Mouse (Mus musculus): Measurements from ENCODE around the gene Nptx2. TPM values are rescaled to one million over a fixed set of nuclear protein-coding genes. Genes with fewer than 3 reads are reported as not detected.

The Nptx2 gene
- polyA plus RNA-seq, 2 experiments: 1.6 to 3.8 TPM

DNA sequence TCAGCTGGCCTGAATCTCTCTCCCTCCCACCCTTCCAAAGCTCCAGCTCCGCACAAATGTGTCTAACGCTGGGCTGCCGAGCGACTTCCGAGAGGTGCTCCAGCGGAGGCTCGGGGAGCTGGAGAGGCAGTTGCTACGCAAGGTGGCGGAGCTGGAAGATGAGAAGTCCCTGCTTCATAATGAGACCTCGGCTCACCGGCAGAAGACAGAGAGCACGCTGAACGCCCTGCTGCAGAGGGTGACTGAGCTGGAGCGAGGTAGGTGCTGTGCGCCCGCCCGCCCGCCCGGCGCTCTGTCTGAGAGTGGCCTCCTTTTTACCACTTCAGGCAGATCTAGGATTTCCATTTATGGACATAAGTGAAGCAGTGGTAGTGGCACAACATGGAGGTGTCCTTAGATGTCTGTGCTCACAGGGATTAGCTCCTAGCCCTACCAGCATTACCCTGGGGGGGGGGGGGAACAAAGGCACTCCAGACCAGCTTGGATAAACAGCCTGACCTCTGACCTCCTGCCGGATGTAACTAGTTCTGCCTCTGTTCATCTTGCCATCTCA is 2.5 kb downstream of the Nptx2 start:
- no peak for DNase-seq (ENCODE audit: low spot score)
- peak overlapping the region; percentile 45 for H3K4me2 ChIP-seq (replicated peaks; ENCODE audit: low read depth, low read length, severe bottlenecking)
- WGBS: 3% methylated on average over 21 of the region's 21 CpGs
- ATAC-seq (ENCODE audit: low FRiP score, low read depth): no peak
- no peaks in the 10 kb centered on the region for H3K9me3 ChIP-seq (ENCODE audit: control insufficient read depth, low read length)
- no peaks in the 10 kb centered on the region for H3K4me1 ChIP-seq (ENCODE audit: control insufficient read depth, insufficient read depth, low read length)
- peaks cover 53% of the 10 kb centered on the region for H3K27me3 ChIP-seq (ENCODE audit: control insufficient read depth, insufficient read depth, low read length)
- no peak overlapping the region for H3K27ac ChIP-seq (replicated peaks; ENCODE audit: low read depth, low read length)
- no peaks in the 10 kb centered on the region for H3K36me3 ChIP-seq (ENCODE audit: control insufficient read depth, insufficient read depth, low read length)
- H3K4me3 ChIP-seq (replicated peaks; ENCODE audit: low read length): peak overlapping the region; percentile 26
- no peak overlapping the region for H3K9ac ChIP-seq (ENCODE audit: low read depth, low read length, severe bottlenecking)
- TF ChIP-seq POLR2A (IDR thresholded peaks at IDR 0.05; ENCODE audit: borderline replicate concordance, extremely low read depth, insufficient read depth, insufficient read length): no peak

DNA sequence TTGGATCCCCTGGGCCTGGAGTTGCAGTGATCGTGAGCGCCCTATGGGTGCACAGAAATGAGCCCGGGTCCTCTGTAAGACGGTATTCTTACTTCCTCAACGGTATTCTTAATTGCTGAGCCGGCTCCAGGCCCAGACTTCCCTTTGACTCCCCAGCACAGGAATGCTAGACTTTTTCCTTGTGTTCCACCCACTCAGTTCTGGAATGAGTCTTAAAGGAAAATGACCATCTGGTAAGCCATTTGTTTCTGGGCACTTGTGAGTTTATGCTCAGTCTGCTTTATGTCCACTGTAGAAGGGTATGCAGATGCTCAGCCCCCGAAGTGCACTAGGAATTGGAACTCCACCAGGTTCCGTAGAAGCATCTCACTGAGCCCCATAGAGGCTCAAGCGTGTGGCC is 4.3 kb downstream of the Nptx2 start:
- DNase-seq (ENCODE audit: low spot score) (no peak), ATAC-seq (ENCODE audit: low FRiP score, low read depth) (no peak)

DNA sequence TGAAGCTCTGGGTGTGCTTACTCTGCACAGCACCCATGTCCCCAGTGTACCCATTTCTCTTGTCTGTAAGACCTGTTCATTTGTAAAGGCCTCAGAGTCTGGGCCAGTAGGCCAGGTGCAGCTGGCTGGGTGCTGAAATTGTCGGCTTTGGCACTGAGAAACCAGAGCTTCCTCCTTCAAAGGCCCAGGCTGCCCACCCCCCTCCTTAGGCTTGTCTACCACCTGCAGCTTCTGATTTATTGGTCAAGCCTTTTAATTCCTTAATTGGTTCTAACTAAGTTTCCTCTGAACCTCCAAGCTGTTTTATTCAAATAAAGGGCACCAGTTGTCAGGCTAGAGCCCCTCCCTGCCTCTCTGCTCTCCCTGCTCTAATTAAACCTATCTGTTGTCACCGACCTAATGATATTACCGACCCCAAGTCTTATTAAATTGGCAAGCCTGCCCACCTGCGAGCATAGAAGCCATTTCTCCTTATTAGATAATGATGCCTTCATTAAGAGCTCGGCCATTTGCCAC is 5.0 kb downstream of the Nptx2 start:
- WGBS: 15% methylated on average over 5 of the region's 5 CpGs
- Histone ChIP-seq H3K9ac (ENCODE audit: low read depth, low read length, severe bottlenecking) (no peak overlapping the region), H3K27me3 (ENCODE audit: control insufficient read depth, insufficient read depth, low read length) (peaks cover 37% of the 10 kb centered on the region), H3K36me3 (ENCODE audit: control insufficient read depth, insufficient read depth, low read length) (no peaks in the 10 kb centered on the region), H3K27ac (replicated peaks; ENCODE audit: low read depth, low read length) (no peak overlapping the region), H3K9me3 (ENCODE audit: control insufficient read depth, low read length) (no peaks in the 10 kb centered on the region), H3K4me2 (replicated peaks; ENCODE audit: low read depth, low read length, severe bottlenecking) (no peak overlapping the region), H3K4me1 (ENCODE audit: control insufficient read depth, insufficient read depth, low read length) (no peaks in the 10 kb centered on the region), H3K4me3 (replicated peaks; ENCODE audit: low read length) (no peak overlapping the region)
- DNase-seq (ENCODE audit: low spot score): no peak
- no peak for TF ChIP-seq POLR2A (IDR thresholded peaks at IDR 0.05; ENCODE audit: borderline replicate concordance, extremely low read depth, insufficient read depth, insufficient read length)
- no peak for ATAC-seq (ENCODE audit: low FRiP score, low read depth)

More for the DNA sequence above, 4.3 kb downstream of the Nptx2 start:
- Histone ChIP-seq H3K4me3 (replicated peaks; ENCODE audit: low read length) (no peak overlapping the region), H3K9me3 (ENCODE audit: control insufficient read depth, low read length) (no peaks in the 10 kb centered on the region), H3K27me3 (ENCODE audit: control insufficient read depth, insufficient read depth, low read length) (peaks cover 44% of the 10 kb centered on the region), H3K36me3 (ENCODE audit: control insufficient read depth, insufficient read depth, low read length) (no peaks in the 10 kb centered on the region), H3K9ac (ENCODE audit: low read depth, low read length, severe bottlenecking) (no peak overlapping the region), H3K4me1 (ENCODE audit: control insufficient read depth, insufficient read depth, low read length) (no peaks in the 10 kb centered on the region), H3K27ac (replicated peaks; ENCODE audit: low read depth, low read length) (no peak overlapping the region), H3K4me2 (replicated peaks; ENCODE audit: low read depth, low read length, severe bottlenecking) (no peak overlapping the region)
- TF ChIP-seq POLR2A (IDR thresholded peaks at IDR 0.05; ENCODE audit: borderline replicate concordance, extremely low read depth, insufficient read depth, insufficient read length): no peak
- 50% methylated on average over 9 of the region's 9 CpGs for WGBS

DNA sequence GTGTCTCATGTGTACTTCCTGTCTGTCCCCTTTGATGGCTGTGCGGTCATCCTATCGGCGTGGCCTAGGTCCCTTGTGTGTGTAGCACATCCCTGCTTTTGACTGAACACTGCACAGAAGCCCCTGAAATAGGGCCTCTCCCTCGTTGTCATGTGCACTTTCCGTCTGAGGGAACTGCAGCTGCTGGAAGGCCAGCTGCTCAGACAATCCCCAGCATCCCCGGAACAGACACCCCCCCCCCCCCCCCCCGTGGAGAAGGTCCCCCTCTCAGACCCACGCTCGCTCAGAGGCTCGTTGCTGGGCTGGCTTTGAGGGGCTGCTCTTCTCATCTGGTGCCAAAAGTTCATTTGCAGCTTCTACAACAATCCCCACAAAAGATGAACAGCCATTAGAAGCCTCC is 11.0 kb downstream of the Nptx2 start:
- H3K4me2 ChIP-seq (replicated peaks; ENCODE audit: low read depth, low read length, severe bottlenecking): no peak overlapping the region
- peak; percentile 28 for DNase-seq (ENCODE audit: low spot score)
- no peak overlapping the region for H3K27ac ChIP-seq (replicated peaks; ENCODE audit: low read depth, low read length)
- ATAC-seq (ENCODE audit: low FRiP score, low read depth): peak; percentile 81
- 33% methylated on average over 9 of the region's 10 CpGs for WGBS
- no peak overlapping the region for H3K9ac ChIP-seq (ENCODE audit: low read depth, low read length, severe bottlenecking)
- H3K9me3 ChIP-seq (ENCODE audit: control insufficient read depth, low read length): no peaks in the 10 kb centered on the region
- TF ChIP-seq POLR2A (IDR thresholded peaks at IDR 0.05; ENCODE audit: borderline replicate concordance, extremely low read depth, insufficient read depth, insufficient read length): no peak
- H3K36me3 ChIP-seq (ENCODE audit: control insufficient read depth, insufficient read depth, low read length): no peaks in the 10 kb centered on the region
- no peaks in the 10 kb centered on the region for H3K27me3 ChIP-seq (ENCODE audit: control insufficient read depth, insufficient read depth, low read length)
- H3K4me3 ChIP-seq (replicated peaks; ENCODE audit: low read length): no peak overlapping the region
- H3K4me1 ChIP-seq (ENCODE audit: control insufficient read depth, insufficient read depth, low read length): no peaks in the 10 kb centered on the region

DNA sequence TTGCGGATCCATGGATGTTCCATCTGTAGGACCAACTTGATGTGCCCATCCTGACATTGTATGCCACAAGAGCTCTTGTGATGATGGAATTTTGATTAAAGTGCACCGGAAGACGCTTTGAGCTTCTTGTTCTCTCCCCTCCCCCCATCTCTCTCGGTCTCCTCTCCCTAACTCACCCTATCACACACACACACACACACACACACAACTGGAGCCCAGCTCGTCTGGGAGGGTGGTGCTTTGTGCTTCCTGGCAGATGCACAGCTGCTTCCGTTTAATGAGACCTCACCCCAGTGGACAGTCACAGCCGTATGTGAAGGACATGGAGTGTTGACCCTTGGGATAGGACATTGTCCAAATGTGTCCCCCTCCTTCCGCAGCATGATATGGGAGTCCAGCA is 11.7 kb downstream of the Nptx2 start:
- no peak for ATAC-seq (ENCODE audit: low FRiP score, low read depth)
- 62% methylated on average over 8 of the region's 8 CpGs for WGBS
- Histone ChIP-seq H3K9me3 (ENCODE audit: control insufficient read depth, low read length) (no peaks in the 10 kb centered on the region), H3K4me3 (replicated peaks; ENCODE audit: low read length) (no peak overlapping the region), H3K27ac (replicated peaks; ENCODE audit: low read depth, low read length) (no peak overlapping the region), H3K4me2 (replicated peaks; ENCODE audit: low read depth, low read length, severe bottlenecking) (no peak overlapping the region), H3K9ac (ENCODE audit: low read depth, low read length, severe bottlenecking) (no peak overlapping the region), H3K36me3 (ENCODE audit: control insufficient read depth, insufficient read depth, low read length) (no peaks in the 10 kb centered on the region), H3K4me1 (ENCODE audit: control insufficient read depth, insufficient read depth, low read length) (no peaks in the 10 kb centered on the region), H3K27me3 (ENCODE audit: control insufficient read depth, insufficient read depth, low read length) (no peaks in the 10 kb centered on the region)
- no peak for TF ChIP-seq POLR2A (IDR thresholded peaks at IDR 0.05; ENCODE audit: borderline replicate concordance, extremely low read depth, insufficient read depth, insufficient read length)
- no peak for DNase-seq (ENCODE audit: low spot score)

Measured in limb, embryonic 14.5 days (tissue).